Mouse (Mus musculus) kidney, embryonic 15.5 days (tissue): ENCODE data around the gene Kif17. TPM values are rescaled to one million over a fixed set of nuclear protein-coding genes. Genes with fewer than 3 reads are reported as not detected.
A peak's percentile ranks its signal among the peaks of the same experiment; 100 is the strongest.

Experiments used
- ATAC-seq: fragments of 200-750 bp; cut with Nextera tagmentation; replicated peaks from 2 replicates; pipeline ENCODE4 v1.8.0; 2017; ENCODE audit warnings: moderate TSS enrichment; ENCODE audit not compliant: low FRiP score
- H3K27ac ChIP-seq: fragments of 300-500 bp; sonication (generic); 2 replicates; pipeline ENCODE4 v1.5.1; 2015; ENCODE audit warnings: mild to moderate bottlenecking, inconsistent platforms
- H3K27me3 ChIP-seq: fragments of 300-500 bp; sonication (generic); 2 replicates; pipeline ENCODE4 v1.6.1; 2015; ENCODE audit warnings: inconsistent platforms
- H3K36me3 ChIP-seq: fragments of 300-500 bp; sonication (generic); 2 replicates; pipeline ENCODE4 v1.6.1; 2015; ENCODE audit warnings: inconsistent platforms
- H3K4me1 ChIP-seq: fragments of 300-500 bp; sonication (generic); 2 replicates; pipeline ENCODE4 v1.6.1; 2015; ENCODE audit warnings: inconsistent platforms
- H3K4me2 ChIP-seq: fragments of 300-500 bp; sonication (generic); 2 replicates; pipeline ENCODE4 v1.6.1; 2015; ENCODE audit warnings: moderate library complexity, mild to moderate bottlenecking, inconsistent platforms
- H3K4me3 ChIP-seq: fragments of 300-500 bp; sonication (generic); replicated peaks from 2 replicates; pipeline ENCODE4 v1.5.1; 2015; ENCODE audit warnings: mild to moderate bottlenecking, inconsistent platforms
- H3K9ac ChIP-seq: fragments of 300-500 bp; sonication (generic); 2 replicates; pipeline ENCODE4 v1.6.1; 2015; ENCODE audit warnings: mild to moderate bottlenecking, inconsistent platforms
- H3K9me3 ChIP-seq: fragments of 300-500 bp; sonication (generic); replicated peaks from 2 replicates; pipeline ENCODE4 v1.6.1; 2016; ENCODE audit warnings: inconsistent platforms
- WGBS: fragments of 180-500 bp; shearing (Covaris S2); methylation state at CpG from one replicate; pipeline ENCODE4 v1.1.7; 2015; ENCODE audit warnings: mixed read lengths; 5-methylcytosine and 5-hydroxymethylcytosine counted together
- polyA plus RNA-seq: library from polyadenylated mRNA; unstranded; fragments of >200 nt; fragmentation: Nextera tagmentation; extraction: Ambion mirVana; gene quantifications from 2 replicates; pipeline ENCODE4 v1.2.1, GENCODE M21; 2015

Kif17 gene
- polyA plus RNA-seq, 1 experiment from 2014 or later, result 2.0 TPM

- peaks cover 21% of the 10 kb centered on the region for H3K27me3 ChIP-seq
- H3K4me3 ChIP-seq, result no peak overlapping the region
- H3K4me1 ChIP-seq, result no peaks in the 10 kb centered on the region
- 80% methylated on average over 4 of the region's 4 CpGs for WGBS
- H3K9ac ChIP-seq, result no peak overlapping the region
- H3K27ac ChIP-seq, result no peak overlapping the region
- H3K9me3 ChIP-seq, result no peaks in the 10 kb centered on the region
- ATAC-seq, result no peak
- H3K36me3 ChIP-seq, result no peaks in the 10 kb centered on the region
- H3K4me2 ChIP-seq, result no peak overlapping the region
Measured at GRCm38 (mm10) chr4:138333135-138333534, 82.9 kb downstream of the Kif17 start.

GRCm38 (mm10) chr4:138335036-138335435 is 84.8 kb downstream of the Kif17 start:
- Histone ChIP-seq H3K9ac (no peak overlapping the region), H3K9me3 (no peaks in the 10 kb centered on the region), H3K27ac (no peak overlapping the region), H3K4me2 (no peak overlapping the region), H3K4me1 (no peaks in the 10 kb centered on the region), H3K4me3 (no peak overlapping the region), H3K36me3 (no peaks in the 10 kb centered on the region), H3K27me3 (peaks cover 17% of the 10 kb centered on the region)
- WGBS, result 86% methylated on average over 12 of the region's 12 CpGs
- ATAC-seq, result no peak

- H3K9ac ChIP-seq, result no peak overlapping the region
- H3K9me3 ChIP-seq, result no peaks in the 10 kb centered on the region
- peaks cover 11% of the 10 kb centered on the region for H3K27me3 ChIP-seq
- 91% methylated on average over 6 of the region's 6 CpGs for WGBS
- no peak overlapping the region for H3K4me3 ChIP-seq
- H3K27ac ChIP-seq, result no peak overlapping the region
- H3K4me1 ChIP-seq, result no peaks in the 10 kb centered on the region
- H3K4me2 ChIP-seq, result no peak overlapping the region
- no peaks in the 10 kb centered on the region for H3K36me3 ChIP-seq
- ATAC-seq, result no peak
Measured at GRCm38 (mm10) chr4:138335648-138336047, 85.4 kb downstream of the Kif17 start.

- Histone ChIP-seq H3K4me2 (no peak overlapping the region), H3K27ac (no peak overlapping the region), H3K4me1 (0 out of 2 replicates have a peak, but pooled peaks cover 2% of the 10 kb centered on the region), H3K27me3 (peaks cover 2% of the 10 kb centered on the region; the same call in 1 of the 2 replicates), H3K36me3 (no peaks in the 10 kb centered on the region), H3K9me3 (no peaks in the 10 kb centered on the region), H3K9ac (no peak overlapping the region), H3K4me3 (no peak overlapping the region)
- ATAC-seq, result no peak
- WGBS, result 77% methylated on average over 5 of the region's 5 CpGs
Measured at GRCm38 (mm10) chr4:138336876-138337275, 86.6 kb downstream of the Kif17 start.

GRCm38 (mm10) chr4:138337341-138337740 is 87.1 kb downstream of the Kif17 start:
- 0 out of 2 replicates have a peak, but pooled peaks cover 2% of the 10 kb centered on the region for H3K4me1 ChIP-seq
- WGBS, result 74% methylated on average over 9 of the region's 9 CpGs
- no peaks in the 10 kb centered on the region for H3K9me3 ChIP-seq
- no peak overlapping the region for H3K4me3 ChIP-seq
- no peak overlapping the region for H3K9ac ChIP-seq
- H3K27ac ChIP-seq, result no peak overlapping the region
- ATAC-seq, result no peak
- no peaks in the 10 kb centered on the region for H3K36me3 ChIP-seq
- no peaks in the 10 kb centered on the region; the same call in 1 of the 2 replicates for H3K27me3 ChIP-seq
- H3K4me2 ChIP-seq, result no peak overlapping the region

- no peaks in the 10 kb centered on the region for H3K27me3 ChIP-seq
- no peak overlapping the region for H3K9ac ChIP-seq
- H3K4me3 ChIP-seq, result no peak overlapping the region
- no peaks in the 10 kb centered on the region for H3K9me3 ChIP-seq
- 37% methylated on average over 4 of the region's 4 CpGs for WGBS
- ATAC-seq, result no peak
- peaks cover 20% of the 10 kb centered on the region for H3K4me1 ChIP-seq
- H3K27ac ChIP-seq, result no peak overlapping the region
- no peak overlapping the region for H3K4me2 ChIP-seq
- no peaks in the 10 kb centered on the region for H3K36me3 ChIP-seq
Measured at GRCm38 (mm10) chr4:138339963-138340362, 89.7 kb downstream of the Kif17 start.

GRCm38 (mm10) chr4:138341393-138341792 is 91.2 kb downstream of the Kif17 start:
- WGBS, result 63% methylated on average over 8 of the region's 8 CpGs
- no peak overlapping the region for H3K4me2 ChIP-seq
- ATAC-seq, result no peak
- no peak overlapping the region for H3K9ac ChIP-seq
- no peaks in the 10 kb centered on the region for H3K9me3 ChIP-seq
- H3K4me1 ChIP-seq, result peaks cover 20% of the 10 kb centered on the region
- H3K27me3 ChIP-seq, result no peaks in the 10 kb centered on the region
- no peak overlapping the region for H3K27ac ChIP-seq
- no peaks in the 10 kb centered on the region for H3K36me3 ChIP-seq
- H3K4me3 ChIP-seq, result no peak overlapping the region

GRCm38 (mm10) chr4:138342048-138342447 is 91.8 kb downstream of the Kif17 start:
- H3K4me1 ChIP-seq, result peaks cover 20% of the 10 kb centered on the region
- H3K4me2 ChIP-seq, result no peak overlapping the region
- no peak overlapping the region for H3K4me3 ChIP-seq
- WGBS, result 75% methylated on average over 7 of the region's 7 CpGs
- no peak for ATAC-seq
- no peak overlapping the region for H3K9ac ChIP-seq
- no peaks in the 10 kb centered on the region for H3K9me3 ChIP-seq
- no peaks in the 10 kb centered on the region for H3K27me3 ChIP-seq
- H3K36me3 ChIP-seq, result no peaks in the 10 kb centered on the region
- no peak overlapping the region for H3K27ac ChIP-seq

GRCm38 (mm10) chr4:138342778-138343177 is 92.5 kb downstream of the Kif17 start:
- H3K27me3 ChIP-seq, result no peaks in the 10 kb centered on the region
- H3K27ac ChIP-seq, result peak overlapping the region; percentile 68
- no peak overlapping the region for H3K4me2 ChIP-seq
- 62% methylated on average over 6 of the region's 6 CpGs for WGBS
- no peak overlapping the region for H3K4me3 ChIP-seq
- ATAC-seq, result peak; percentile 64; the same call in 1 of the 2 replicates
- H3K4me1 ChIP-seq, result peaks cover 20% of the 10 kb centered on the region
- H3K9me3 ChIP-seq, result no peaks in the 10 kb centered on the region
- H3K36me3 ChIP-seq, result no peaks in the 10 kb centered on the region
- no peak overlapping the region for H3K9ac ChIP-seq

GRCm38 (mm10) chr4:138343341-138343837 is 93.2 kb downstream of the Kif17 start:
- Histone ChIP-seq H3K27me3 (no peaks in the 10 kb centered on the region), H3K4me1 (peaks cover 20% of the 10 kb centered on the region), H3K36me3 (no peaks in the 10 kb centered on the region), H3K9me3 (no peaks in the 10 kb centered on the region), H3K9ac (no peak overlapping the region), H3K4me2 (no peak overlapping the region), H3K27ac (peak overlapping the region; percentile 68), H3K4me3 (no peak overlapping the region)
- ATAC-seq, result no peak
- WGBS, result 36% methylated on average over 10 of the region's 10 CpGs

- no peak overlapping the region for H3K27ac ChIP-seq
- H3K27me3 ChIP-seq, result no peaks in the 10 kb centered on the region
- H3K4me3 ChIP-seq, result no peak overlapping the region
- H3K9me3 ChIP-seq, result no peaks in the 10 kb centered on the region
- H3K9ac ChIP-seq, result no peak overlapping the region
- no peak for ATAC-seq
- H3K36me3 ChIP-seq, result no peaks in the 10 kb centered on the region
- H3K4me1 ChIP-seq, result peaks cover 20% of the 10 kb centered on the region
- H3K4me2 ChIP-seq, result no peak overlapping the region
- WGBS, result 77% methylated on average over 9 of the region's 9 CpGs
Measured at GRCm38 (mm10) chr4:138344891-138345545, 94.8 kb downstream of the Kif17 start.

GRCm38 (mm10) chr4:138347280-138347679 is 97.0 kb downstream of the Kif17 start:
- Histone ChIP-seq H3K27me3 (no peaks in the 10 kb centered on the region), H3K4me1 (peaks cover 18% of the 10 kb centered on the region), H3K27ac (no peak overlapping the region), H3K36me3 (no peaks in the 10 kb centered on the region), H3K9me3 (0 out of 2 replicates have a peak, but pooled peaks cover 4% of the 10 kb centered on the region), H3K4me2 (no peak overlapping the region), H3K4me3 (no peak overlapping the region), H3K9ac (no peak overlapping the region)
- no peak for ATAC-seq
- 93% methylated on average over 1 of the region's 1 CpGs for WGBS
